ENCODE assay signal across 7 mouse cellular contexts in genomic region chr8:122699005-122699492, GRCm38 (mm10). TPM values are rescaled to one million over a fixed set of nuclear protein-coding genes. Genes with fewer than 3 reads are reported as not detected.
DNase-seq lines count a peak whose midpoint lies in the region; ATAC-seq and TF ChIP-seq lines count a peak whose summit lies in the region.

Cbfa2t3 (minus strand) TSS chr8:122699109.

- peak within 1 kb of the TSS; percentile 58 for H3K4me3 ChIP-seq in E14TG2a.4 (replicated peaks; ENCODE audit: low read length)
- peak within 1 kb of the TSS; percentile 4 for H3K4me3 ChIP-seq in intestine, embryonic 16.5 days (ENCODE audit: low read length)
- peak within 1 kb of the TSS; percentile 76 for H3K4me3 ChIP-seq in liver, embryonic 11.5 days (ENCODE audit: low read depth, low read length)
- peak within 1 kb of the TSS; percentile 49 for H3K4me3 ChIP-seq in small intestine, adult 2 months (ENCODE audit: low read depth, low read length)

- H3K27ac ChIP-seq in intestine, embryonic 16.5 days (ENCODE audit: low read length), result peak within 1 kb of the TSS; percentile 54
- peak within 1 kb of the TSS; percentile 83 for H3K27ac ChIP-seq in liver, embryonic 11.5 days (ENCODE audit: low read depth, low read length)
- peak within 1 kb of the TSS; percentile 52 for H3K27ac ChIP-seq in small intestine, adult 2 months (ENCODE audit: insufficient read depth, low read depth, low read length)

- WGBS in intestine, embryonic 16.5 days, result 45% methylated on average over 13 of the region's 13 CpGs
- WGBS in liver, embryonic 11.5 days, result 26% methylated on average over 10 of the region's 13 CpGs
- 52% methylated on average over 13 of the region's 13 CpGs for WGBS in small intestine, adult 2 months

- no peaks in the 10 kb centered on the region for H3K36me3 ChIP-seq in E14TG2a.4 (ENCODE audit: insufficient read depth, low read length)
- no peaks in the 10 kb centered on the region for H3K36me3 ChIP-seq in intestine, embryonic 16.5 days (ENCODE audit: control insufficient read depth, insufficient read depth, low read length)
- peaks cover 2% of the 10 kb centered on the region; the same call in 1 of the 2 replicates for H3K36me3 ChIP-seq in liver, embryonic 11.5 days (ENCODE audit: control insufficient read depth, insufficient read depth, low read length)
- no peaks in the 10 kb centered on the region for H3K36me3 ChIP-seq in small intestine, adult 2 months (ENCODE audit: control insufficient read depth, insufficient read depth, low read length)

- peaks cover 22% of the 10 kb centered on the region for H3K4me1 ChIP-seq in E14TG2a.4 (replicated peaks; ENCODE audit: low read depth, low read length)
- H3K4me1 ChIP-seq in intestine, embryonic 16.5 days (ENCODE audit: control insufficient read depth, insufficient read depth, low read length), result peaks cover 6% of the 10 kb centered on the region; the same call in 1 of the 2 replicates
- H3K4me1 ChIP-seq in liver, embryonic 11.5 days (replicated peaks; ENCODE audit: control insufficient read depth, insufficient read depth, low read length), result peaks cover 72% of the 10 kb centered on the region
- peaks cover 5% of the 10 kb centered on the region; the same call in 1 of the 2 replicates for H3K4me1 ChIP-seq in small intestine, adult 2 months (ENCODE audit: control insufficient read depth, insufficient read depth, insufficient read length, low read length)

- H3K27me3 ChIP-seq in E14TG2a.4 (ENCODE audit: insufficient read depth, low read length), result no peaks in the 10 kb centered on the region
- no peaks in the 10 kb centered on the region for H3K27me3 ChIP-seq in intestine, embryonic 16.5 days (replicated peaks; ENCODE audit: control insufficient read depth, insufficient read depth, low read length)
- H3K27me3 ChIP-seq in liver, embryonic 11.5 days (replicated peaks; ENCODE audit: control insufficient read depth, insufficient read depth, low read length), result no peaks in the 10 kb centered on the region; the same call in none of the 2 replicates
- no peaks in the 10 kb centered on the region for H3K27me3 ChIP-seq in small intestine, adult 2 months (ENCODE audit: control insufficient read depth, insufficient read depth, low read length)

- intact Hi-C loops in gastrocnemius, postnatal 36 days (cut with DNase I), result no loop called here

- TF ChIP-seq CTCF in E14TG2a.4 (conservative IDR thresholded peaks at IDR 0.05; ENCODE audit: low read length), result no peak
- TF ChIP-seq CTCF in small intestine, adult 2 months (IDR thresholded peaks at IDR 0.05; ENCODE audit: extremely low read depth, insufficient read length, insufficient replicate concordance, low read depth, low read length), result no peak

- no peaks in the 10 kb centered on the region for H3K9me3 ChIP-seq in E14TG2a.4 (ENCODE audit: low read length)
- no peaks in the 10 kb centered on the region for H3K9me3 ChIP-seq in intestine, embryonic 16.5 days (ENCODE audit: control insufficient read depth, low read length)
- H3K9me3 ChIP-seq in liver, embryonic 11.5 days (ENCODE audit: control insufficient read depth, low read length), result no peaks in the 10 kb centered on the region

- H3K9ac ChIP-seq in intestine, embryonic 16.5 days (ENCODE audit: low read depth, low read length), result peak within 1 kb of the TSS; percentile 51
- peak within 1 kb of the TSS; percentile 83 for H3K9ac ChIP-seq in liver, embryonic 11.5 days (ENCODE audit: low read depth, low read length)

- peak; percentile 34; the same call in 1 of the 2 replicates for ATAC-seq in intestine, embryonic 16.5 days
- peak; percentile 85 for ATAC-seq in liver, embryonic 11.5 days (replicated peaks; ENCODE audit: low FRiP score)

- no peak for DNase-seq in adrenal gland, adult 8-10 months
- peak in 1 of 2 experiments; percentile 13 for DNase-seq in gastrocnemius, postnatal 36 days
- peak; percentile 83 for DNase-seq in liver, embryonic 11.5 days (ENCODE audit: low spot score)
- no peak for DNase-seq in right cerebral cortex, postnatal 36 days (ENCODE audit: low spot score in 2 of 2)

- peak within 1 kb of the TSS; percentile 12; the same call in 1 of the 2 replicates for H3K4me2 ChIP-seq in intestine, embryonic 16.5 days (ENCODE audit: low read depth, low read length)
- H3K4me2 ChIP-seq in liver, embryonic 11.5 days, result peak within 1 kb of the TSS; percentile 95

- no peak for TF ChIP-seq POLR2A in small intestine, adult 2 months (IDR thresholded peaks at IDR 0.05; ENCODE audit: low read depth, low read length)

RNA-seq across cellular contexts. Expression of gene Cbfa2t3, which starts in this region (rescaled TPM):
- 10 to 100 TPM; 10.9 to 21.7 (median 15.3) TPM for total RNA-seq in adrenal gland, adult 8-10 months (2022)
- total RNA-seq in gastrocnemius, postnatal 36 days (2021), result 10 to 100 TPM; 17.0 to 18.7 TPM
- polyA plus RNA-seq in intestine, embryonic 16.5 days (2015; fragmentation: Nextera tagmentation; extraction: Ambion mirVana), result 4.1 and 5.2 TPM in 2 replicates
- polyA plus RNA-seq in liver, embryonic 11.5 days (2014; fragmentation: Nextera tagmentation; extraction: Ambion mirVana), result 13.8 and 14.4 TPM in 2 replicates
- 12.4 and 14.8 TPM in 2 replicates for polyA plus RNA-seq in small intestine, adult 2 months (2012; rRNA removed)

Comparison
In these comparisons a context has a peak if more than half of its experiments do, and no peak if none do; other contexts are left out.
1. H3K4me3 ChIP-seq: peak in every context shown above with its lines; median percentile 76 in liver, embryonic 11.5 days; 58 in E14TG2a.4; 49 in small intestine, adult 2 months; 4 in intestine, embryonic 16.5 days.